Mouse (Mus musculus): ENCODE results near the gene Prrg2.

Gene Prrg2

GRCm38 (mm10) chr7:45090251-45090977, 27.9 kb upstream of the Prrg2 start:
- DNase-seq (ENCODE audit: extremely low spot score) = no peak

- no peak for DNase-seq (ENCODE audit: extremely low spot score)
Observed at GRCm38 (mm10) chr7:45088597-45088996, 26.1 kb upstream of the Prrg2 start.

GRCm38 (mm10) chr7:45086084-45086483, 23.6 kb upstream of the Prrg2 start:
- DNase-seq (ENCODE audit: extremely low spot score) = no peak

GRCm38 (mm10) chr7:45083300-45083890, 20.9 kb upstream of the Prrg2 start:
- DNase-seq (ENCODE audit: extremely low spot score) = no peak

DNA sequence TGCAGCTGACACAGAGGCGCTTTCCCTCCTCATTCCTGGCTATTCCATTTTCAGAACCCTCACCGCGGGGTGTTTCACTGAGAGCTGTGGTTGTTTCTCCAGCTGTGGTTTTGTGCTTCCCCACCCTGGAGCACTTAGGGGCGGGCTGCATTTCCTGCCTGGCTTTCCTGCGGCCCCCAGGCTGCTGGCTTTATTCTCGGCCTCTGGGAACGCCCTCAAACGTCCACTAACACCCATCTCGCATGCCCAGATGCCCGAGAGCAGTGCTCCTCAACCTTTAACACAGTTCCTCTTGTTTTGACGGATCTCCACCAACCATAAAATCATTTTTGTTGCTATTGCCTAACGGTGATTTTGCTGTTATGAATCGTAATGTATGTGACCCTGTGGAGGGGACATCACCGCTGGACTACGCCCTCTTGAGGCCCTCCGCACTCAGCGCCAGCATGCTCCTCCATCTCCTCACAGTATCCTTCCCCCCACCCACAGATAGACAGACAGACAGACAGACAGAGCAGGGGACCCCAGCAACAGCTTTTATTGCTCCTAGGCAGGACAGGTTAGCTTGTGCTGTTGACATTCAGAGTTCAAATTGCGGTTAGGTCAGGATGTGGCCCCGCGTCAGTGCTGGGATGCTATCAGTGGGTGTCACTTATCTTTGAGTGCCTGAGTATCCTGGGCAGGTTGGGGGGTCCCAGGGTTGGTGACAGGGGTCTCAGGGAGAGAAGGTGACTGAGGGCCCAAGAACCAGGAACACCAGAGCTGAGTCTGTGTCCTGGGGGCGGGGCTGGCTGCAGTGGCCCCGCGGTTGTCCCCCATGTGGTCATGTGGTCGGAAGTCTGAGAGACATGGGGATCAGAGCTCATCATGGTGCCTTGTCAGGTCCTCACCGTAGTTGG, 20.2 kb upstream of the Prrg2 start:
- no peak for DNase-seq (ENCODE audit: extremely low spot score)

DNA sequence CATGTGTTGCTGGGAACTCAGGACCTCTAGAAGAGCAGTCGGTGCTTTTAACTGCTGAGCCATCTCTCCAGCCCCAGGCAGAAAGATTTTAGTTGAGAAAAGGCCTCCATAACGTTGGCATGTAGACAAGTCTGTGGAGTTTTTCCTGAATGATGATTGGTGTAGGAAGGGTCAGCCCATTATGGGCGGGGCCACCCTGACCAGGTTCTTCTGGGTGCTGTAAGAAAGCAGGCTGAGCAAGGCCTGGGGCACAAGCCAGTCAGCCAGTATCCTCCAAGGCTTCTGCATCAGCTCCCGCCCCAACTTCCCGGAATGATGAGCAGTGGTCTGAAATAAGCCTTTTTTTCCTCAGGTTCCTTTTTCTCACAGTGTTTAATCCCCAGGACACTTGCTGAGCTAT, 18.5 kb upstream of the Prrg2 start:
- DNase-seq (ENCODE audit: extremely low spot score) = no peak

DNA sequence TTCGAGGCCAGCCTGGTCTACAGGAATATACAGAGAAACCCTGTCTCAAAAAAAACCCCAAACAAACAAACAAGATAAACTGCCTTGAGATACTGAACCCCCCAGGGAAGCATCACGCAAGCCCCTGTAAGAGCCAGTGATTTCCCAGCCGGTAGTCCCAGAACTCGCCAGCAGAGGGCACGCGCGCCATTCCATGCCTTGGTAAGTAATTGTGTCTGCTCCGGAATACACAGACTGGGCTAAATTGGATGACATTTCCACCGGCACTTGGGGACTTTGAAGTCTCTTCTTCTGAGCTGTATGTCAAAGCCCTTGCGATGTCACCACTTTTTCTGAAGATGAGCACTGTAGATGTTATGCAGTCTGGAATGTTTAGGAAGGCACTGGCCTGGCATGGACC, 17.4 kb upstream of the Prrg2 start:
- peak; percentile 92 for DNase-seq (ENCODE audit: extremely low spot score)

- DNase-seq (ENCODE audit: extremely low spot score) = peak; percentile 71
Observed at GRCm38 (mm10) chr7:45078513-45078912, 16.0 kb upstream of the Prrg2 start.

- no peak for DNase-seq (ENCODE audit: extremely low spot score)
Observed at GRCm38 (mm10) chr7:45077829-45078228, 15.4 kb upstream of the Prrg2 start.

GRCm38 (mm10) chr7:45077322-45077721, 14.8 kb upstream of the Prrg2 start:
- no peak for DNase-seq (ENCODE audit: extremely low spot score)

DNA sequence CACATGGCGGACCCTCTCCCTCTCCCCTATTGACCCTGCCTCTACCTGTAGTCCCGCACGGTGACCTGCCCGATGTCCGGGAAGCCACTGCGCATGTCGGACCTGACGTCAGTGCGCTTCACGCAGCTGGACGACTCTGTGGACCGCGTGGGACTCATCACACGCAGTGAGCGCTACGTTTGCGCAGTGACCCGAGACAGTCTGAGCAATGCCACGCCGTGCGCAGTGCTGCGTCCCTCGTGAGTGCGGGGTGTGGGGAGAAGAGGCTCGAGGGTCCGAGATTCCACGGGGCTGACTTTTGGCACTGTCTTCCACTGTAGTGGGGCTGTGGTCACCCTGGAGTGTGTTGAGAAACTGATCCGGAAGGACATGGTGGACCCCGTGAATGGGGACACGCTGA, 14.0 kb upstream of the Prrg2 start:
- no peak for DNase-seq (ENCODE audit: extremely low spot score)

DNA sequence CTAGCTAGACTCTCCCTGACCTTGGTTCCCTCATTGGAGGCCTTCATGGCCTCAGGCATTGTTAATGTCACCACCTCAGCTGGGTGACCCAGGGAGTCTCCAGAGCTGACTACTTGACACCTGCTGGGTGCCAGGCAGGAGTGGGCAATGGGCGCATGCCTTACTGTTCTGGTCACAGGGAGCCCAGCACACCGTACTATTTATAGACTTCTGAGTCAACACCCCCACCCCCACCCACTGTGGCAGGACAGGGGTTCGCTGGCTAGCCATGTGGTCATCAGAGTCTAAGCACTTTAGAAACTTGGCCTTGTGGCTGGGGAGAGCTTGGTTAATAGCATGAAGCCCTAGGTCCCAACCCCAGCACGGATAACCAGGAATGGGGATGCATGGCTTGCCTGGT, 12.9 kb upstream of the Prrg2 start:
- no peak for DNase-seq (ENCODE audit: extremely low spot score)

- DNase-seq (ENCODE audit: extremely low spot score) = no peak
Observed at GRCm38 (mm10) chr7:45073949-45074348, 11.5 kb upstream of the Prrg2 start.

DNA sequence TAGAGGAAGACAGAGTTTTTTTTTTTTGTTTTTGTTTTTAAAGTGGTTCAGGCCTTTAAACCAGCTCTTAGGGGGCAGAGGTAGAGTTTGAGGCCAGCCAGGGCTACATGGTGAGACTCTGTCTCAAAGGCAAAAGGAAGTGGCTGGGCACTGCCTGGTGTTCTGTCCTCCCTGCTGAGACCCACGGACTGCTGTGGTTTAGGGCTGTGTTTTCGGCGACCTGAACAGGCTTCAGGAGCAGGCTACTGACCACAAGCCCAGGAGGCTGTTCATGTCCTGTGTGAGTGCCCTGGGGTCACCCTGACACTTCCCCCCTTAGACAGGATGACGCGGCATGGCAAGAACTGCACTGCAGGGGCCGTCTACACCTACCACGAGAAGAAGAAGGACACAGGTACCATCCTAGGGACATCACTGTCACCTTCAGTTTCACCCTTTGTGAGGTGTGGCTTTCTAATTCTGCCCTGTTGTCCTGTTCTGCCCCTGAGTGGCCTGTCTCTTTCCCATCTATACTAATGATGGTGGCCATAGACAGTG, 10.8 kb upstream of the Prrg2 start:
- DNase-seq (ENCODE audit: extremely low spot score) = no peak

DNA sequence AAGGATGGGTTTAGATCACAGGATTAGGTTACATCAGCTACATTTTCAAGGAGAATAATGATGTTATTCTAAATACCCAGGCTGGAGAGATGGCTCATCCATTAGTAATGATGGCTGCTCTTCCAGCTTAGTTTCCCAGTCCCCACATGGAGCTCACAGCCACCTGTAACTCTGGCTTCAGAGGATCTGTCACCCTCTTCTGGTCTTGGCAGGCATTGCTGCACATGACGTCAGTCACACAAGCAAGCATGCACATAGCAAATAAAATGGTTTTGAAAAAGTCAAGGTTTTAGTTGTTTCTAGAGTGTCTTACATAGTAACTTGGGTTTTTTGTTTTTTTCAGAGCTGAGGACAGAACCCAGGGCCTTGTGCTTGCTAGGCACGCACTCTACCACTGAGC, 9.8 kb upstream of the Prrg2 start:
- no peak for DNase-seq (ENCODE audit: extremely low spot score)

DNA sequence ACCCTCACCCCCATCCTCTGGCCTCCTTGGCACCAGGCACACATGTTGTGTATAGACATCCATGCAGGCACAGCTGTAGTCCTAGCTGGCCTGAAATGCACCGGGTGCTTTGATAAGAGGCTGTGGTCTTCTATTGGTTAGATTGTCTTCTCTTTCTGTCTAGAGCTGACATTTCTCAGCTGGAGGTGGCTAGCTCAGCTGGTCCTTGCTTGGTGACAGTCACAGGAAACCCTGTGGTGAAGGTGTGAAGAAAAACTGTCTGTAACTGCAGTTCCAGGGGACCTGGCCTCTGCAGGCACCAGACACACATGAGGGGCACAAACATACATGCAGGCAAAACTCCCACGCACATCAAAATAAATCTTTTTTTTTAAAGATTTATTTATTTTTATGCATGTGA, 7.2 kb upstream of the Prrg2 start:
- DNase-seq (ENCODE audit: extremely low spot score) = no peak

DNA sequence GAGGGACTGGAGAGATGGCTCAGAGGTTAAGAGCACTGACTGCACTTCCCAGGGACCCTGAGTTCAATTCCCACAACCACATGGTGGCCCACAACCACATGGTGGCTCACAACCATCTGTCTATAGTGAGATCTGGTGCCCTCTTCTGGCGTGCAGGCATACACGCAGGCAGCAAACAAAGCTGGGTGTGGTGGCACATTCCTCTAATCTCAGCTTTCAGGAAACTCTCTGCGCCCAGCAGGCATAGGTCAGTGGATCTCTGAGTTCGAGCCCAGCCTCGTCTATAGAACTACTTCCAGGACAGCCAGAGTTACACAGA, 5.5 kb upstream of the Prrg2 start:
- peak; percentile 62 for DNase-seq (ENCODE audit: extremely low spot score)

- DNase-seq (ENCODE audit: extremely low spot score) = no peak
Observed at GRCm38 (mm10) chr7:45067190-45067999, 4.9 kb upstream of the Prrg2 start.

GRCm38 (mm10) chr7:45061532-45062075, 873 bp downstream of the Prrg2 start:
- DNase-seq (ENCODE audit: extremely low spot score) = peak; percentile 30

GRCm38 (mm10) chr7:45060632-45061122, 1.8 kb downstream of the Prrg2 start:
- no peak for DNase-seq (ENCODE audit: extremely low spot score)
